Mouse (Mus musculus) embryo, embryonic 9.5 days (tissue): Measurements from ENCODE around the gene Fndc3b.

ENCODE experiments used
- DNase-seq: peaks from one replicate; pipeline ENCODE4 v3.0.0-alpha.2; 2017; ENCODE audit errors: extremely low spot score

Fndc3b gene

DNA sequence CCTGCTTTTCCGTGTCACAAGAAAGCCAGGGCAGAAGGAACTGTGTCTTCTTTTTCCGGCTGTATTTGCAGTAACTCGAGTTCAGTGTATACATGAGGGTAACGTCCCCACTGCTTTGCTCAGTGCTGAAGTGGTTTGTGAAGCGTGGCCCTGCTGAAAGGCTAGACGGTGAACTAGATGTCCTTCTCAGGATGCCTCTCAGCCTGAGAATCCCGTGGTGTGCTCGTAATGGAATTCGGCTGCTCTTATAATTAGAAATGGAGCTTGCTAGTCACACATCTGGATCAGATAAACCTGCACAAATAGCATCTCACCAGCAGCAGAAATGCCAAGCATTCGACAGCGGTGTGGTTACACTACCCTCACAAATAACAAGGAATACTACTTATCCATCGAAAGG, 40.7 kb downstream of the Fndc3b start:
- DNase-seq, result no peak

DNA sequence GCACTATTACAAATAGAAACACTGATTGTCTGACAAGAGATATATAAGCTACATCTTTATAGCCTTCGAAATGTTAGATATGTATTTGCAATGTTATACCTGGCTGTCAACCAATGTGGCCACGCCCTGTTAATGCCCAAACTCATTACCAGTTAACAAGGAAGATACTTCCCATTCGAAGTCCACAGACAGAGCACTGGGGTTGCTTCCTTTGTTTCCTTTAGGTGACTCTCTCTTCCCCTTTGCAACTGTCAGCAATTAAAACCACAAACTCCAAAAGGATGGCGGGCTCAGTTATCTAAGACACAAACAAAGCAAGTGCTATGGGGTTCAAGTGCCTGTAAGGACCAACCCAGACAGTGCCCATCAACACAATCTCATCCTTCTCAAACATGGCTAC, 43.8 kb downstream of the Fndc3b start:
- DNase-seq, result no peak

DNA sequence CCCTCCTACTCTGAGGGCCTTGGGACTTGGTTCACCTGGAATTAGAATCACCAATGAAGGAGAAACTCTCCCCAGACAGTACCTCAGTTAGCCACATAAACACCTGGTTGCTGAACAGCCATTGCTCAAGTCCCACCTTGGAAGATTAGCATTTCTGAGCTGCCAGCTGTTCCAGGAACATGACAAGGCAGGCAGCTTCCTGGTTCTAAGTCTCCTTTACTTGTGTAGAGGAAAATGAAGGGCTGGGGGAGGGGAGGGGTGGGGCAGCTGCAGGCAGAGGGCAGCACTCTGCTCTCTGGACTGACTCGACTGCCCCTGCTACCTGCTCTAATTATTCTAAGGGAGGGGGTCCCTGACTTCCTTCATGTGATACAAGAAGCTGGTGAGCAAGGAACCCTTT, 45.8 kb downstream of the Fndc3b start:
- no peak for DNase-seq

DNA sequence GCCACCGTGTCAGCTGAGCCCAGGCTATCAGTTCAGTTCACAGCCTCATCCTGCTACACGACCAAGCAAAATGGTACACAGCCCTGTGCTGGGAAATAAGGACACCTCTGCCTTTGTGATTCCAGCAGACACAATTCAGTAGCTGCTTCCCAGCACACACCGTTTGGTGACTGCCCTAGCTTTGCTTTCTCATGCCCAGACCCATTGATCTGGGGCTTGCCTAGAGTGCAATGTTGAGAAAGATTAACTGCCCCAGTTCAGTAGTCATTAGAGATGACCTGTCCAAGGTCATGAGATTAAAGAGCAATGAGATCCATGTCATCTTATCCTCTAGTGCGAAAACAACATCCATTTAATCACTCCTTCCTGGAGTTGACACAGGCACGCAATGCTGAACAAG, 47.9 kb downstream of the Fndc3b start:
- no peak for DNase-seq

DNA sequence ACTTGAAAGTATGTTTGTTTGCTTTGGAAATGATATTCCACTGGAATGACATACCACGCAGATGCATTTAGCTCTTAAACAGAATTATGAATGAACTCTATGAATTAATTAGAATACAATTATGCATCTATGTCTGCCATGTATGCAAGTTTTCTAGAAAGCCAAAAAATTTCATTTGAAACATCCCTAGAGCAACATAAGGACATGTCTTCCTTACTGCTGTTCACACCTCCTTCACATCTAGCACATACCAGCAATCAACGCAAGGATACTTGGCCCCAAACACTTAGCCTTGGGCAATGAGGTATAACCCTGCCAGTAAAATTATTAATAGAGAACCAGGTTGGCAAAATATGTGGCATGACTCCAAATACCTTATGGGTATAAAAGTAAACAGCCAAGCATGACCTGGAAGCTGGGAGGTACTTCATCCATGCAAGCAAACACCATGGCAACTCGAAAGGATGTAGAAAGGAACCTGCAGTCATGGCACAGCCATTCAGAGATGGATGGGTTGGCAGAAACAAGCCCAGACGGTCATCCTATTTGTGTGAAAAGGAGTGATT, 52.8 kb downstream of the Fndc3b start:
- no peak for DNase-seq

DNA sequence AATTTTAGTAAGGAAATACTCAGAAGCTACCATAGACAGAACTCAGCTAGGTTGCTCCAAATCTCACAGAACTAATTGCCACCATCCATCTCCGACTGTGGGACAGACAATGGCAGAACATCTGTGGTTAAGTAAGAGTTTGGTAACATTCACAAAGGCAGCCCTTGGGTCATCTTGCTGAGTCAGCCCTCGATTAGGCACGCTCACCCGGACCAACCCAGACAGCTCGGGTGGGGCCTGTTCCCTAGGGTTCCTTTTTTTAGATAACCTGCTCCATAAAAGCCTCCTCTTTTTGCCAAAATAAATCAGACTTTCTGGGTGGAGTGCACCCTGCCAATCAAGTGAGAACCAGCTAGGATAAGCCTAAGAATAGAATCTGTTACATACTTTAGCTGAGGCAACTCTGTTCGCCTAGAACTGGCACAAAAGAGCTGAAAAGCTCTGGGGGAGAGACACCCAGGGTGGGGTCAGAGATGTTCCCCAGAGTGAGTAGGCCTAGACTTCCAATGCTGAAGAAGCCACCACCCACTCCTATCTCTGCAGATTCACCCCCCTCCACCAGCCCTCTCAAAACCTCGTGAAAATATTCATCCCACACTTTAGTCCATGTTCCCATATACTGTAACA, 54.2 kb downstream of the Fndc3b start:
- DNase-seq, result no peak

DNA sequence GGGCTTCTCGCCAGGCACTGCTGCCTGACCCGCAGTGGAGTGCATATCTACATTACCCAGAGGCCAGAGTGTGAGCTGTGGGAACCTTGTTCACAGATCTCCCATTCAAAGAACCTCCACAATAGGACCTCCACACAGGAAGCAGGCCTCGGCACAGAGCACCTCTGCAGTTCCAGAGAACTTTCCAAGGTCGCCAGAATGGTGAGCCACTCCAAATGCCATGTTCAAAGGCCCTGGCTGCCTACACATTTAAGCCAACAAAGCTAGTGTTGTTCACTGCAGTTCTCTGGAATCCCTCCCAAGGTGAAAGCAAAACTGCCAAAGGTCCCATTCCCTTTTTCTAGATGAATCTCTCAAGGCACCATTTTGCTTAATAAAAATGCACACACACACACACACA, 55.4 kb downstream of the Fndc3b start:
- no peak for DNase-seq

DNA sequence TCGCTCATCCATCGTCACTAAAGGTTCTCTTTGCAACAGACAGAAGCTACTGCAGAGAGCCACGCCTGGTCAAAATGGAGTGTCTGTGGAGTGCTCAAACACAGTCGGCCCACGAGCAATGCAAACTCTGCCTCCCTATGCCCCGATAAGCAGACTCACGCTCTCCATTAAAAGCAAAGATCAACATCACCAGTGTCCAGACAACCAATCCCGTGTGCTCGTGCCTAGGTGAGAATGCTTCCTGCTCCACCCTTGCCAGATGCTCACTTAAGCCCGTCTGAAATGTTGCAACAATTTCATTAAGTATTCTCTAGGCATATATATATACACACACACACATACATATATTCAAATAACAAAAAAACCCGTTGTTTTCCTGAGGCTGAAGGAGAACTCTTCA, 56.1 kb downstream of the Fndc3b start:
- DNase-seq, result no peak

DNA sequence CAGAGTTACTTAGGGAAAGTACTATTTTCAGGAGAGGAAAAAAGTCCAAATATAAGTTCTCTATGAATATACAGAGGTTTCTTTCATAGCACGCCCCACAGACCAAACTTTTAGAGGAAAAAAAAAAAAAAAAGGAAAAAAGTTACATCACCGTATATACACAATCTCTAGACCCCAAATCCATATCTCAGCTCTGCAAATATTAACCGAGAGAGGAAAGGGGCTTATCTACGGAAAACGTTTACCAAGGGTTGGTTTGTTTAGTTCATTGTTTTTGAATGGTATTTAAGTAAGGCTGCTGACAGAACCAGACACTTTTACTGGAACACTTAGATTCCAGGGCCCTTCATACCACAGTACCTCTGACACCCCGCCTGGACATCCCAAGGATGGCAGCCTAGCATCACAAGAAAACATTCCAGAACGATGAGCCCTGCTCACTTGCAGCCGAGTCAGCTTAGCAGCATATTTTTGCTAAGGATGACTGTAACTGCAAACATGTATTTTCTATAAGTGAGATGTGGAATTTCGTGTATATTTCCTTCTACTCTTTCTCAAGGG, 58.6 kb downstream of the Fndc3b start:
- DNase-seq, result no peak

DNA sequence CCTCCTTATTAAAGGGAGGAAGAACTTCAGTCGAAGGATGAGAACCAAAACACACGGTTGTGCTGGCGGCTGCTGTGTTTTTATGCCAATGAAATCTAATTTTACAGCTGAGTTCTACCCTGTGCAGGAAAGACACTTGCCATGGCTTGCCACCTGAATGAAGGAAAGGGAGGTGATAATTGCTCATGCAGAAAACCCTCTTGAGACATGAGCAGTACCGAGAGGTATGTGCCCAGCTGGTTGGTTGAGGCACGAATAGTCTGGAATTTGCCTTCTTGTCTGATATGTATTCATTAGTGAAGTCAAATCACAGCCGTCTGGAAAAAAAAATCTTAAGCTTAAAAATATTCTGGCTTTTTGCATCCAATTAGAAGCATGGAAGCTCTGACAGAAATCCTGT, 59.4 kb downstream of the Fndc3b start:
- no peak for DNase-seq

DNA sequence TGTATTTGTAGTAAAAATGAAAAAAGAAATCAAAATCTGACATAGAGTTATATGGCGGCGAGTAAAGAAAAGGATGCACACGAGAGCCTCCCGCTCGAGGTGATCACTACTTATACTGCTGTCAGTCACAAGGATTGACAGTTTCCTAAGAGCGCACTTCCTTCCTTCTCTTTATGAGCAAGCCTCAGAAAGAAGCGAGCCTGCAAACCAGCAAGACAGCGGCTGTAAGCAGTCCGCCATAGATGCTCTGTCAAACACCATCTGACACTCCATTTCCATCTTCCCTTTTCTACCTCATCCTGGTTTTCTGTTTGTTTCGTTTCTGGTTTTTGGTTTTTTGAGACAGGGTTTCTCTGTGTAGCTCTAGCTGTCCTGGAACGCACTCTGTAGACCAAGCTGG, 61.0 kb downstream of the Fndc3b start:
- no peak for DNase-seq

DNA sequence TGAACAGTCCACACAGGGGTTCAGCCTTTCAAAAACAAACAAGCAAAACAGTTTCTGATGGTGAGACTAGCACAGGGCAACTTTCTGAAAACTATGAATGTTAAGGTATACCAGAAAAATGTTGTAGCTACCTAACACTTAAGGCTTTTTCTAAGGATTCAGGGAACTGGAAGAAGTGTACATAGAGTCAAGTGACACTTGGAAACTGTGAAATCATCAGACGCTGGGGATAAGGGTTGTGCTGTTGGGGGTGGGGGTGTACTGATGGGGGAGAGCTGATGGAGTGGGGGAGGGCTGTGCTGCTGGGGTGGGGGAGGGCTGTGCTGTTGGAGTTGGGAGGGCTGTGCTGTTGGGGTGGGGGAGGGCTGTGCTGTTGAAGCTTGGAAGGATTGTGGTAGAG, 61.8 kb downstream of the Fndc3b start:
- DNase-seq, result no peak

DNA sequence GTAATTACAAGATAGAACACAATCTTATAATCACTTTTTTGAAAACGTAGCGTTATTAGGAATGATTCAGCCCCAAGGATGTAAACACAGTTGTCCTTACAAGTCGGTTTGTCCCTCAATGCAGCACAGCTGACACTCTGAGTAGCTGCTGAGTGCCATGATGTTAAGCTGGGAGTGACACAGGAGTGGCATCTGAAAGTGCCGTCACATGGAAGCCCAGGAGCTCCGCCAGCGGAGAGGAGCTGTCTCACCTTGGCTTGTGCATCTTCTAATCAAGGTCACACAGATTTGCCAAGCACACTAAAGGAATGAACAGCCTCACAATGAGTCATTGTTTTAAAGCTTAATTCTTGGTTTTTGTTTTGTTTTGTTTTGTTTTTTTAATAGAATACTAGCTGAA, 68.7 kb downstream of the Fndc3b start:
- DNase-seq, result no peak

DNA sequence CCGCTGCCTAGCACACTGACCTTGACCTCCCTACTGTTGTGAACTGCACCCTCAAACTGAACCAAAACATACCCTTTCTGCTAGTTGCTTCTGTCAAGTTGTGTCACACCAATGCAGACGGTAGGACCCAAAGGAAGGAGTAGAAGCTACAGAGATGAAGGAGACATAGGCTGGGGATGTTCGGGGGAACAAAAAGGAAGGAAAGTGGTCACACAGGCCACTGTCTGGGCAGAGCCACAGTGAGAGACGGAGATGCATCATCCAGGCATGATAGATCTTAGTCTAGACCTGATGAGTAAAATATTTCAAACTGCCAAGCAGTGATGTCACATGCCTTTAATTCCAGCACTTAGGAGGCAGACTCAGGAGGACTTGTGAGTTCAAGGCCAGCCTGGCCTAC, 71.4 kb downstream of the Fndc3b start:
- no peak for DNase-seq

DNA sequence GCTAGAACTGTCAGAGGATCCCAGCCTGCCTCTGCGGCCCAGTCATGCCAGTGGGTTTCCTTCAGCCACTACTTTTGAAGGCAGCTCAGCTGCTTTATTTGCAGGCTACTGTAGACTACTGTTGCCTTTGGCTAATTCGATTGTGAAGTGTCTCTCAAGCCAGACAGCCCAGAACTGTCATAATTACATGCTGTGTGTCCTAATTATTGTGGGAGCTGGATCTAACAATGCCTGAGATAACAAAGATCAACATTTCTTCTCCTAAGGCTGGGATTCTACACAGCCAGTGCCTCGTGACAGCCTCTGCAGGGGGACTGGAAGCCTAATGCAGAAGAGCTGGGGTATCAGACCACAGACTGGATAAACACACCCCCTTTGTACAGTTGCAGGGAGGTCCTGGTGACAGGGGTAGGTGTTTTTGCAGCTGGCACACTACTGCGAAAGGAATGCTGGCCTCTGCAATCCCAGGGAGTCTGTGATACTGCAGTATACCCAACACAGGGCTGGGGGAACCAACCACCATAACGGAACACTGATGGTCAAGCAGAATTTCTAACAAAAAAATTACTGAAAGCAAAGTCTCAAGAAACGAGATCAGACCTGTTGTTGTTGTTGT, 74.0 kb downstream of the Fndc3b start:
- peak; percentile 12 for DNase-seq

DNA sequence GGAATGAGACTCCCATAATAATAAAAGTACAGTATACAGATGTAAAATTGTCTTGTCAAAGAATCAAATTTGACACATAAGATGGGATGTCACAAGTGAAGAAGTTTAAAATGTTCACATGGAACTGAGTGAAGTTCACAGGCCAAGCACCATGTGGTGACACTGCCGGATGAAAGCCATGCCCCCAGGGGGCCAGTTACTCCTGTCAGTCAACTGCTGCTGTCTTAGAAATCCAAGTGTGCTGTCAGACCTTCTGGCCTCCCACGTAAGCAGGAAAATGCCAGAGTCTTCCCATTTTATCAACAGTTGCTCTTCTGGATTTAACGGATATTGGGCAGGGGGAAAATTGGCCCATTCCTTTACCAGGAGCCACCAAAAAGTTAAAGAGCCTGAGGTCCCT, 75.3 kb downstream of the Fndc3b start:
- DNase-seq, result peak; percentile 24

DNA sequence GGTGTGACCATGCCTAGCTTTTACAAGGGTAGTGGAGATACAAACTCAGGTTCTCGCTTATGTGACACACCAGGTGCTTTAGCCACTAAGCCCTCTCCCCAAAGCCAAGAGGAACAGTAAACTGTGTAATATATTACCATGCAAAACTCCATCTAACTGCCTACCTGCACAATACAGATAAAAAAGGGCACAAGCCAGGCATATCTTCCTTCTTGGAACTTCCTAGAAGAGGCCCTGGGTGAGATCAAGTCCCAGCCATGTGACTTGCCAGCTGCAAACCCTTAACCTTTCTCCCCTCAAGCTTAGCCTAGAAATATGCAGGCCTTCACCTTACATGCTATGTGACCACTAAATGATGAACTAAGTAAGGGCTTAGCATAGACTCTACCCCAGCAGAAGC, 78.2 kb downstream of the Fndc3b start:
- DNase-seq, result no peak

DNA sequence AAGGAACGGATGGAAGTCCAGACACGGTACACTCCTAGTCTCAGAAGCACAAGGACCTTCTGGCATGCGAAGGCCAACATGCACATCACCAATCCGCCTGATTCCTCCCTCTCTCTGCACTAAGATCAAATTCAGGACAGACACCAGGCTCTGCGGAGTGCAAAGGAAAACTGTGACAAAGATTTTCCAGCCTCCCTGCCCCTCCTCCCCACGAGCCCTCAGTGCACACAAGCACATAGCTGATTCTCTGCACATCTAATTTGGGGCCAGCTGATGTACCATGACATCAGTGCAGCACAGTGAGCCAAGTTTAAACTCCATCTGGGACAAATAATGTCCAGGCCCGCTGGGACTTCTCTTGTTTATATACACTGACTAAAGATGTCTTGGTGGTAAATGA, 80.0 kb downstream of the Fndc3b start:
- no peak for DNase-seq

DNA sequence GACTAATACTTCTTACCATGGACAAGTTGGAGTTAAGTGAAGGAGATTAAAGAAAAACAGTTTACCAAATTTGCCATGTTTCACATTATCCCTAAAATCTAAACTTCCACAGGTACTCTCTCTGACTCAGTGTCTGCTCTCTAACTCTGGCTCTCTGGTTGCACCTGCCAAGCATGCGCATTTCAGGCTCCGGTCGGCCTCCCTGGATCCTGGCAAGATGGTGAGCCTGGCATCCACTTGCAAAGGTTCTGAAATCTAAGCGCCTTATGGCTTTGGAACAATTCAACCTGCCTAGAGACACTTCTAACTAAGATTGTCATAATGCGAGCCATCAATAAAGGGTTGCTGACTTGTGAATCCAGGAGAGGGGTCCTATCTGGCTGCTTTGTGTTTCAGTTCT, 81.4 kb downstream of the Fndc3b start:
- DNase-seq, result no peak

DNA sequence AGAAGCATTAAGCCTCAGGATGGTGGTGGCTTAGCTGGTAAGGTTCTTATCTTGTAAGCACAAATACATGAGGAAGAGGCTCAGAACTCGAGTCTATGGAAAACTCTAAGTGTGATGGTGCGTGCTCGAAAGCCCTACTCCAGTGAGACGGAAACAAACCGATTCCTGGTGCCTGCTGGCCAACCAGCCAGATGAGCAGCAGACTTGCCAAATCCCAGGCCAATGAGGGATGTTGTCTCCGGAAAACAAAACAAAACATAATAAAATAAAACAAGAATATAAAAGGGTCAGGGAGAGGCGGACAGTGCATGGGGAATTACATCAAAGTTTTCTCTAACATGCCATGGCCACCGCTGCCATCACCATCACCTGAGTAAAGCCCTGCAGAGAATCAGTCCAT, 84.8 kb downstream of the Fndc3b start:
- DNase-seq, result no peak

DNA sequence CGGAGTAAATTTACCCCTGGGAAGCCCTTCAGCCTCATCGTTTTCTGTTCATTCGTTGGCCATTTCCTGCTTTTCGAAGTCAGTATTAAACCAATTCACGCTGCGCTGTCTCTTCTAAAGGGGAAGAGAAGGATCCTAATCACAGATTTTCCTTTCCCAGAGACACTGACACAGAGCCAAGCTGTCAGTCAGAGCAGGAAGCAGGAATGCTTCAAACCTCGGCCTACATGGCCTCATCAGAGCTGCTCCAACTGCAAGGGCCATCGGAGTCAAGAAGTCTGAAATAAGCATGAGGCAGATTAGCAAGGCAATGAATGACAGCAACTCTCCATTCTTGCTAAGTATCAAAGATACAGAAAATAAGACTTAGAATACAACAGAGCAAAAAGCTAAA, 85.5 kb downstream of the Fndc3b start:
- DNase-seq, result no peak

DNA sequence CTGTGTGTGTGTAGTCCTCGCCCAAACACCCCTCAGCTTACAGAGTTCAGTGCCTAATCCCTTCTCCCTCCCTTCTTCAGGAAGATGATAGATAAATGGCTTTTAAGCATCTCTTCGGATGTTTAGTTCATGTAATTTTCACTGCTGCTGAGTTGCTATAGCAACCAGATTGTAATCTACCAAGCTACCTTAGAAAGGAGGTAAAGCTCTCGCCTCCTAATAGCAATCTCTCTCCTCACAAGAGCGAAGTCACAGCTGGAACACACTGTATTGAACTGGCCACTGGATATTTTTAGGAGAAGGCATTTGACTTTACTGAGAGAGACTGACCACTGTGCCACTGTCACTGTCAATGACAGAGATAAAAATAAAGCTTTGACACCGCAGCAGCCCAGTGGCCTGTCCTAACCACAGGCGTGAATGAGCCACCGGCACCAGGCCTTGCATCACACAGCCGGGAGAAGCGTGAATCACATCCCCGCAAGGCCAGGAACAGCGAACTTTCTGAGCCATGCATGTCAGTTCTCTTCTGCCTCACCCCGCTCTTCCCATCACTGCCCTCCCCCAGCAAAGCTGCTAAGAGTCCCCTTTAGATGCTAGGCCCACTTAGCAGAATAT, 86.0 kb downstream of the Fndc3b start:
- no peak for DNase-seq

DNA sequence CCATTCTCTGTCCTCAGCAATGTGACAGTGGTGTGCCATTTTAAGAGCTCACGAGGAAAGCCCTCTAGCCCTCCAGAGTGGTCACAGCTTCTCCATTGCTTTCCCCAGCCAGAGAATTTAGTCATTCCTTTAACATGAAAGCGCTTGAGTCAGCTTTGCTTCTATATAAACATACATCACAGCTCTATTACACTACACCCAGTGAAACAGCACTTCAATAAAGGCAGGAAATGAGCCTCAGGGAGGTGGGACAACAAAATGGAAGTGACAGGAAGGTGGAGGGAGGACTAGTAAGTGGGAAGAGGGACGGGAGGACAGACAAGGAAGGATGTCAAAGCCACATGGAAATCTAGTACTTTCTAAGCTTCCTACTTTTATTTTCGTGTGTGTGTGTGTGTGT, 88.7 kb downstream of the Fndc3b start:
- DNase-seq, result no peak
